Mouse (Mus musculus) ES-CJ7 (cell line): ENCODE data around the gene Rab5a.
A peak's percentile ranks its signal among the peaks of the same experiment; 100 is the strongest.

Experiments
- DNase-seq: peaks from one replicate; pipeline ENCODE4 v3.0.0; 2011; ENCODE audit warnings: low read depth, low spot score

Rab5a gene

DNA sequence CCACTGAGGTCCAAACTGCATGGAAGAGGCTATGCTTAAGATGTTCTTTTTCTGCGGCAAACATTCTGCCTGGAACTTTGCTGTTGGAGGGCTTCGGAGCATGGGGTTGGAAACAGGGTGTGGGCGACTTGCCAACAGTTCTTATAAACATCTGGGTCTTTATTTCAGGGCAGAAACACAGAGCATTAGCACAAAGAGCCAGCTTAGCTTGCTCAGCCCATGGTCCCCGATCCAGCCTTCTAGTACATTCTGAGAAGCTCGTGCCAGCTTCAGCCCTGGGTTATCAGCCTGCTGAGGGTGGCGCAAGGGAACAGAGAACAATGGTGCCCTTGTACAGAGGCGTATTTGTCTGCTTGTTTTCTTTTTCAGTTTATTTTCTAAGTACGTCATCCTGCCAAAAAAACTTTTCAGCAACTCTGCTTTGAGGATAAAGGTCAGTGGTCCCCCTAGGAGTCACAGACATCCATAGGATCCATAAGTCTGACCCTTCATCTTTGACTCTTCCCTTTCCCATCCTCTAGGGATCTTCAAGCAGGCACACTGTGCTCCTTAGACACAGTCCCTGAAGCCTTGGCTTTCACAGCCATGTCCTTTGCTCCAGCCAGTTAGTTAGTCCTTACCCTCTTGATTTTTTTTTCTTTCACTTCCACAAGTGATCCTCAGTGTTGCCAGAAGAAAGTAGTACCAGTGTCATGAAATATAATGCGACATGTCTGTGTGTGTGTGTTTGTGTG lies 64.7 kb downstream of the Rab5a start:
- DNase-seq, result no peak

DNA sequence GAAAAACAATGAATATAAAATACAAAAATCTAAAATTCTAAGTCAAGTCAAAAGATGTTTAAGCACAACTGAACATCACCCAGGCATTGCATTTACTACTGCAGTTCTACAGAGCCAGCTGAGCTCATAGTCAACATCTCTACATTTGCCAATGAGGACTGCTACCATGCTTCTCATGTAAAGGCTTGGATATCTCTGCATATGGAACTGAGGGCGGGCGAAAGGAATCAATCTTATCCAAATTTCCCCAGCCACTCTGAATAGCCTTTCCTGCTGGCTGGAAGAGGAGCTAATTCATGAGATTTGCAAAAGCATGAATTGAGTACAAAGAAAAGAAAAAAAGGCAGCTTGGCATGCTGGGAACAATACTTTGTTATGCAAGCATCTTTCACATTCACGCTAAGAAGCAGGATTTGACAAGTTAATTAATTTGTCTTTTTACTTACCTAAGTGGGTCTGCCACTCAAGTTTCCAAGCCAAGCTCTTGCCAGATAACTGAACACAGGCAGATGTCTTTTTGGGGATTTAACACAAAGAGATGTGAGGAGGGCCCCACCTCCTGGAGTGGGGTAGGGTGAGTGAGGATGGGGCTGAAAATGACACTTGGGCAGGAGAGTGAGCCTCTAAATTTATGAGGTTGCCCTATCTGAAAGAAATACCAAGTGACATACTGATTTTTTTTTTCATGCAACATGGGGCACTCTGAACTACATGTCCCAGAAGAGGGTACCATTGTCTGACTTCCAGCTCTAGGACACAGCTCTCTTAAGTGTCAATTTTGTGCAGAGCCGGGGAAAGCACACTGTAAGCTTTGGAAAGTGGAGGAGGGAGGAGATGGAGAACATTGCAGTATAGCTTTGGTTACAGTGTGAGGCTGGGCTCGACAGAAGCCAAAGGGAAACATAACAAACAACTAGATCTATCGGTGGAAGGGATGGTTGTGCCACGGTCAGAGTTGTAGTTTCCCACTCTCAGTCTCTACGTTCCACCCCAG lies 72.6 kb downstream of the Rab5a start:
- no peak for DNase-seq

DNA sequence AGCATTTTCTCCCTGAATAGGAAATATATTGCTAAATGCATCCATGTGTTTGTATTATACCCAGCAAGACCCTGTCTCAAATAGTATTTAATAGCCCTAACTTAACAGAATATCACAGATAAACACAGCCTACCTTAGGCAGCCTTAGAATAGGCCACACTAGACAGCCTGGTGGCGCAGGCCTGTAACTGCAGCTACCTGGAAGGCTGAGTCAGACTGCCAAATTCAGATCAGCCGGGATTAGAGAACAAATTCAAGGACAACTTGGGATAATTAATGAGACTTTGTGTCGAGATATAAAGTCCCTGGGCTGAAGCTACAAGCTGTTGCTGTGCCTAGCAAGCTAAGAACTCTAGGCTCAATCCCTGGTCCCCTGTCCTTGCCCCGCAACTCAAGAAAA lies 75.1 kb downstream of the Rab5a start:
- DNase-seq, result peak; percentile 76

DNA sequence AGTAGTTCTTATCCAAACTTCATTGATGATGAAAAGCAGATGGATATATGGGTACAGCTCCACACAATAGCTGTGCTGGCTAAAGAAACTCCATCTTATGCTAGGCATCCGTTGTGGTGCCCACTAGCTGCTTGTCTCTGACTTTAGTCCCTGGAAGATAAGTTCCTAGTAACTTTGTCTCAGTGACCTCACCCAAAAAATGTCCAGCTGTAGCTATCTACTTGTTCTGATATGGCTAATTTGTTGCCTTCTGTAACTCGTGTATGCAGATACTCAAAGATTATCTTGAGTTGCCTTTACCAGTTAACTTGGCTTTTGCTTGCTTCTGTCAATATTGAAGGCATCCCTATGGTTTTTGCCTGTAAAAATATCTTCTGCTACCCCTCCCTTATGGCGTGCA lies 75.8 kb downstream of the Rab5a start:
- no peak for DNase-seq
